Mouse (Mus musculus): ENCODE measurements around the gene Rpusd4.

DNA sequence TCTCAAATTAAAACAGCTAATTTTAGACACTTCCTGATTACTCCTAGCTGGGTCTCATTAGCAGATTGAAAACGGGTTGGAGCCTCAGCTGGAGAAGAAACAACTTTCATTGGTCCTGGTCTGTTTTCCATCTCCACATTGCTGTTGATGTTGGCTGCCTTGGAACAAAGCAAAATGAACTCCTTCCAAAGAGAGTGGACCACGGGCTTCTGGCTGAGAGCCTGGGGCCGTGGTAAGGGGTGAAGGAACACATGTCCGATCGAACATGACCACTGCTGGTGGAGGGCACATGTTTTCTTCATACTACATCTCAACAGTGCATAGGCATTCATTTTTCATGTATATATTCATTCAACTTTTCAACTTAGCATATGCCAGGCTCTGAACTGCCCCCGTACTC, 42.7 kb downstream of the Rpusd4 start:
- TF ChIP-seq CTCF (IDR thresholded peaks at IDR 0.05; ENCODE audit: low read depth) (no peak), EP300 (optimal IDR thresholded peaks at IDR 0.05) (no peak)
